Mouse (Mus musculus) limb, embryonic 15.5 days (tissue): Measurements from ENCODE around the gene Gm49342. TPM values are rescaled to one million over a fixed set of nuclear protein-coding genes. Genes with fewer than 3 reads are reported as not detected.
"Not testable (repeated sequence)": the region's sequence is repeated elsewhere in the genome, so short reads cannot be mapped to it uniquely, and the experiment has no call there.

Source experiments
- ATAC-seq: fragments of 200-750 bp; cut with Nextera tagmentation; 2 replicates; pipeline ENCODE4 v1.8.0; 2017; ENCODE audit warnings: low read depth, moderate TSS enrichment; ENCODE audit not compliant: insufficient number of reproducible peaks, low FRiP score, low TSS enrichment
- H3K27ac ChIP-seq: fragments of 300-500 bp; sonication (generic); 2 replicates; pipeline ENCODE4 v1.5.1; 2015; ENCODE audit warnings: moderate library complexity, mild to moderate bottlenecking, inconsistent platforms
- H3K27me3 ChIP-seq: fragments of 300-500 bp; sonication (generic); 2 replicates; pipeline ENCODE4 v1.6.1; 2015; ENCODE audit warnings: inconsistent platforms
- H3K36me3 ChIP-seq: fragments of 300-500 bp; sonication (generic); 2 replicates; pipeline ENCODE4 v1.6.1; 2015; ENCODE audit warnings: inconsistent platforms
- H3K4me1 ChIP-seq: fragments of 300-500 bp; sonication (generic); 2 replicates; pipeline ENCODE4 v1.6.1; 2015; ENCODE audit warnings: inconsistent platforms
- H3K4me2 ChIP-seq: fragments of 300-500 bp; sonication (generic); 2 replicates; pipeline ENCODE4 v1.6.1; 2015; ENCODE audit warnings: mild to moderate bottlenecking, inconsistent platforms
- H3K4me3 ChIP-seq: fragments of 300-500 bp; sonication (generic); 2 replicates; pipeline ENCODE4 v1.5.1; 2015; ENCODE audit warnings: mild to moderate bottlenecking, inconsistent platforms
- H3K9ac ChIP-seq: fragments of 300-500 bp; sonication (generic); 2 replicates; pipeline ENCODE4 v1.6.1; 2015; ENCODE audit warnings: inconsistent platforms
- H3K9me3 ChIP-seq: fragments of 300-500 bp; sonication (generic); 2 replicates; pipeline ENCODE4 v1.6.1; 2016; ENCODE audit warnings: inconsistent platforms
- WGBS: fragments of 180-500 bp; shearing (Covaris S2); methylation state at CpG from one replicate; pipeline ENCODE4 v1.1.7; 2015; 5-methylcytosine and 5-hydroxymethylcytosine counted together
- polyA plus RNA-seq: library from polyadenylated mRNA; unstranded; fragments of >200 nt; fragmentation: Nextera tagmentation; extraction: Ambion mirVana; gene quantifications from 2 replicates; pipeline ENCODE4 v1.2.1, GENCODE M21; 2015

Gene Gm49342
- polyA plus RNA-seq, 1 experiment from 2014 or later = not detected

- ATAC-seq = no peak
- Histone ChIP-seq H3K9ac (no peak overlapping the region), H3K4me1 (no peaks in the 10 kb centered on the region), H3K27ac (no peak overlapping the region), H3K9me3 (no peaks in the 10 kb centered on the region), H3K4me3 (no peak overlapping the region), H3K36me3 (no peaks in the 10 kb centered on the region), H3K27me3 (no peaks in the 10 kb centered on the region), H3K4me2 (no peak overlapping the region)
- 43% methylated on average over 12 of the region's 12 CpGs for WGBS
These were observed 25.5 kb downstream of the Gm49342 start for GRCm38 (mm10) chr14:50969558-50970544.

- no peak for ATAC-seq
- H3K4me2 ChIP-seq = no peak overlapping the region
- no peak overlapping the region for H3K9ac ChIP-seq
- H3K36me3 ChIP-seq = no peaks in the 10 kb centered on the region
- 50% methylated on average over 1 of the region's 1 CpGs for WGBS
- H3K9me3 ChIP-seq = no peaks in the 10 kb centered on the region
- H3K4me3 ChIP-seq = no peak overlapping the region
- no peak overlapping the region for H3K27ac ChIP-seq
- no peaks in the 10 kb centered on the region for H3K4me1 ChIP-seq
- no peaks in the 10 kb centered on the region for H3K27me3 ChIP-seq
These were observed 26.5 kb downstream of the Gm49342 start for GRCm38 (mm10) chr14:50970822-50971221.

GRCm38 (mm10) chr14:50973054-50973453 is 28.7 kb downstream of the Gm49342 start:
- not testable (repeated sequence) for H3K9ac ChIP-seq, H3K36me3 ChIP-seq, H3K27me3 ChIP-seq, ATAC-seq, H3K4me2 ChIP-seq, H3K9me3 ChIP-seq, H3K4me3 ChIP-seq, H3K27ac ChIP-seq, H3K4me1 ChIP-seq
- WGBS = 87% methylated on average over 5 of the region's 5 CpGs

GRCm38 (mm10) chr14:50973700-50974099 is 29.4 kb downstream of the Gm49342 start:
- Histone ChIP-seq H3K27ac (no peak overlapping the region), H3K36me3 (no peaks in the 10 kb centered on the region), H3K4me3 (no peak overlapping the region), H3K4me1 (no peaks in the 10 kb centered on the region), H3K9me3 (no peaks in the 10 kb centered on the region), H3K27me3 (no peaks in the 10 kb centered on the region), H3K9ac (no peak overlapping the region), H3K4me2 (no peak overlapping the region)
- 40% methylated on average over 4 of the region's 4 CpGs for WGBS
- ATAC-seq = no peak

- Histone ChIP-seq H3K4me3 (no peak overlapping the region), H3K9ac (no peak overlapping the region), H3K9me3 (no peaks in the 10 kb centered on the region), H3K27ac (no peak overlapping the region), H3K4me1 (no peaks in the 10 kb centered on the region), H3K36me3 (no peaks in the 10 kb centered on the region), H3K27me3 (no peaks in the 10 kb centered on the region), H3K4me2 (no peak overlapping the region)
- 59% methylated on average over 5 of the region's 5 CpGs for WGBS
- no peak for ATAC-seq
These were observed 30.7 kb downstream of the Gm49342 start for GRCm38 (mm10) chr14:50975001-50975400.

- no peak for ATAC-seq
These were observed 32.4 kb downstream of the Gm49342 start for GRCm38 (mm10) chr14:50976674-50977073.

GRCm38 (mm10) chr14:50978451-50978850 is 34.1 kb downstream of the Gm49342 start:
- not testable (repeated sequence) for H3K27me3 ChIP-seq, H3K4me1 ChIP-seq, ATAC-seq, H3K36me3 ChIP-seq, H3K4me3 ChIP-seq, H3K9ac ChIP-seq, H3K4me2 ChIP-seq, H3K27ac ChIP-seq, H3K9me3 ChIP-seq
- 93% methylated on average over 6 of the region's 6 CpGs for WGBS

More at GRCm38 (mm10) chr14:50976674-50977073, 32.4 kb downstream of the Gm49342 start:
- Histone ChIP-seq H3K4me3 (no peak overlapping the region), H3K4me1 (no peaks in the 10 kb centered on the region), H3K4me2 (no peak overlapping the region), H3K9ac (no peak overlapping the region), H3K9me3 (no peaks in the 10 kb centered on the region), H3K27ac (no peak overlapping the region), H3K27me3 (no peaks in the 10 kb centered on the region), H3K36me3 (no peaks in the 10 kb centered on the region)
- 23% methylated on average over 9 of the region's 9 CpGs for WGBS

- Histone ChIP-seq H3K4me1 (no peaks in the 10 kb centered on the region), H3K27ac (no peak overlapping the region), H3K36me3 (no peaks in the 10 kb centered on the region), H3K9ac (no peak overlapping the region), H3K27me3 (no peaks in the 10 kb centered on the region), H3K9me3 (no peaks in the 10 kb centered on the region), H3K4me3 (no peak overlapping the region), H3K4me2 (no peak overlapping the region)
- ATAC-seq = no peak
These were observed 35.3 kb downstream of the Gm49342 start for GRCm38 (mm10) chr14:50979631-50980030.

- Histone ChIP-seq H3K27ac (no peak overlapping the region), H3K9ac (no peak overlapping the region), H3K9me3 (no peaks in the 10 kb centered on the region), H3K27me3 (no peaks in the 10 kb centered on the region), H3K4me1 (no peaks in the 10 kb centered on the region), H3K36me3 (no peaks in the 10 kb centered on the region), H3K4me3 (no peak overlapping the region), H3K4me2 (no peak overlapping the region)
- WGBS = 18% methylated on average over 2 of the region's 2 CpGs
- ATAC-seq = no peak
These were observed 36.9 kb downstream of the Gm49342 start for GRCm38 (mm10) chr14:50981207-50981606.

GRCm38 (mm10) chr14:50981837-50982236 is 37.5 kb downstream of the Gm49342 start:
- H3K27ac ChIP-seq = no peak overlapping the region
- H3K4me2 ChIP-seq = no peak overlapping the region
- no peak for ATAC-seq
- H3K36me3 ChIP-seq = no peaks in the 10 kb centered on the region
- no peaks in the 10 kb centered on the region for H3K9me3 ChIP-seq
- H3K9ac ChIP-seq = no peak overlapping the region
- H3K4me1 ChIP-seq = no peaks in the 10 kb centered on the region
- no peak overlapping the region for H3K4me3 ChIP-seq
- 74% methylated on average over 5 of the region's 5 CpGs for WGBS
- no peaks in the 10 kb centered on the region for H3K27me3 ChIP-seq

GRCm38 (mm10) chr14:50987668-50988067 is 43.4 kb downstream of the Gm49342 start:
- Histone ChIP-seq H3K27ac (no peak overlapping the region), H3K4me3 (no peak overlapping the region), H3K4me2 (no peak overlapping the region), H3K9ac (no peak overlapping the region), H3K36me3 (no peaks in the 10 kb centered on the region), H3K4me1 (no peaks in the 10 kb centered on the region), H3K27me3 (no peaks in the 10 kb centered on the region), H3K9me3 (no peaks in the 10 kb centered on the region)
- WGBS = 83% methylated on average over 2 of the region's 2 CpGs
- no peak for ATAC-seq

GRCm38 (mm10) chr14:50991037-50991436 is 46.7 kb downstream of the Gm49342 start:
- Histone ChIP-seq H3K4me2 (no peak overlapping the region), H3K4me1 (no peaks in the 10 kb centered on the region), H3K36me3 (no peaks in the 10 kb centered on the region), H3K9ac (no peak overlapping the region), H3K27ac (no peak overlapping the region), H3K9me3 (no peaks in the 10 kb centered on the region), H3K27me3 (no peaks in the 10 kb centered on the region), H3K4me3 (no peak overlapping the region)
- no peak for ATAC-seq
- 76% methylated on average over 3 of the region's 3 CpGs for WGBS
